Mouse (Mus musculus): ENCODE results near the gene Arvcf.

GRCm38 (mm10) chr16:18406293-18406692, 58.3 kb downstream of the Arvcf start:
- TF ChIP-seq GATA1 (IDR thresholded peaks at IDR 0.05; ENCODE audit: borderline replicate concordance, low read length) (no peak), FLI1 (IDR thresholded peaks at IDR 0.05; ENCODE audit: low read length) (no peak)
